Mouse (Mus musculus) CH12.LX (cell line): ENCODE measurements around the gene Tbc1d30. TPM values are rescaled to one million over a fixed set of nuclear protein-coding genes. Genes with fewer than 3 reads are reported as not detected.
A peak's percentile ranks its signal among the peaks of the same experiment; 100 is the strongest.

ENCODE experiments used
- DNase-seq: peaks from one replicate; pipeline ENCODE4 v3.0.0-alpha.2; 2013; ENCODE audit errors: extremely low read depth
- H3K27ac ChIP-seq: 2 replicates; pipeline ENCODE4 v1.5.1; 2012; ENCODE audit warnings: low read depth, mild to moderate bottlenecking, control low read depth, moderate library complexity; ENCODE audit not compliant: insufficient read depth
- H3K27me3 ChIP-seq: replicated peaks from 2 replicates; pipeline ENCODE3; 2012; ENCODE audit warnings: inconsistent platforms
- H3K36me3 ChIP-seq, 2 experiments: replicated peaks in 1 of 2; 2 replicates each; pipeline versions ENCODE3 to v1.6.1; 2012; ENCODE audit warnings: inconsistent platforms in 1 of 2, low read length in 1 of 2, mild to moderate bottlenecking in 1 of 2, mixed read lengths in 1 of 2, moderate library complexity in 1 of 2; ENCODE audit not compliant: control insufficient read depth in 1 of 2, insufficient read depth in 1 of 2
- H3K4me1 ChIP-seq, 2 experiments: 2 replicates each; pipeline ENCODE4 v1.6.1; 2012; ENCODE audit warnings: inconsistent platforms in 1 of 2, moderate library complexity in 1 of 2; ENCODE audit not compliant: insufficient read depth in 2 of 2, control insufficient read depth in 1 of 2
- H3K4me2 ChIP-seq: 2 replicates; pipeline ENCODE4 v1.6.1; 2012; ENCODE audit warnings: low read depth, mild to moderate bottlenecking, control low read depth; ENCODE audit not compliant: poor library complexity, insufficient read depth, severe bottlenecking
- H3K4me3 ChIP-seq, 3 experiments: fragments of 150-350 bp in 1 of 3; sonication (generic) in 1 of 3; replicated peaks in 1 of 3; 2 replicates each; pipeline versions ENCODE3 to v1.5.1; 2011 to 2012; ENCODE audit warnings: low read depth in 2 of 3, low read length in 2 of 3, mild to moderate bottlenecking in 2 of 3, moderate library complexity in 2 of 3, control low read depth in 1 of 3, improper control_type of control experiment in 1 of 3, inconsistent platforms in 1 of 3, mixed read lengths in 1 of 3; ENCODE audit not compliant: poor library complexity in 1 of 3
- H3K79me2 ChIP-seq: replicated peaks from 2 replicates; pipeline ENCODE4 v1.6.1; 2012; ENCODE audit warnings: mild to moderate bottlenecking, moderate library complexity; ENCODE audit not compliant: control insufficient read depth, poor library complexity, insufficient read depth, severe bottlenecking; ENCODE audit errors: extremely low read depth
- H3K9ac ChIP-seq: 2 replicates; pipeline ENCODE4 v1.6.1; 2012; ENCODE audit warnings: low read depth, mild to moderate bottlenecking, control low read depth, moderate library complexity; ENCODE audit not compliant: insufficient read depth
- H3K9me3 ChIP-seq: replicated peaks from 2 replicates; pipeline ENCODE3; 2012; ENCODE audit warnings: low read length, inconsistent platforms, mixed read lengths
- BHLHE40 ChIP-seq: IDR thresholded peaks from 2 replicates; pipeline ENCODE4 v1.6.1; 2011; ENCODE audit warnings: mild to moderate bottlenecking, low read depth, low read length, improper control_type of control experiment
- CHD2 ChIP-seq: IDR thresholded peaks from 2 replicates; pipeline ENCODE4 v1.6.1; 2011; ENCODE audit warnings: low read length, improper control_type of control experiment
- CTCF ChIP-seq, 2 experiments: IDR thresholded peaks in 1 of 2; conservative IDR thresholded peaks in 1 of 2; 2 replicates each; pipeline ENCODE4 v1.5.1; 2011 to 2012; ENCODE audit warnings: low read depth in 2 of 2, low read length in 2 of 2, improper control_type of control experiment in 1 of 2, inconsistent platforms in 1 of 2, mild to moderate bottlenecking in 1 of 2, moderate library complexity in 1 of 2
- E2F4 ChIP-seq: IDR thresholded peaks from 2 replicates; pipeline ENCODE4 v1.6.1; 2011; ENCODE audit warnings: low read depth, low read length, improper control_type of control experiment; ENCODE audit not compliant: insufficient replicate concordance
- ELF1 ChIP-seq: IDR thresholded peaks from 2 replicates; pipeline ENCODE4 v1.6.1; 2014; ENCODE audit warnings: low read depth, mild to moderate bottlenecking, inconsistent platforms, low read length, improper control_type of control experiment
- EP300 ChIP-seq: IDR thresholded peaks from 2 replicates; pipeline ENCODE4 v1.6.1; 2011; ENCODE audit warnings: low read length, improper control_type of control experiment
- ETS1 ChIP-seq: conservative IDR thresholded peaks from 2 replicates; pipeline ENCODE4 v1.6.1; 2012; ENCODE audit warnings: low read depth, mild to moderate bottlenecking, inconsistent platforms, low read length, improper control_type of control experiment, moderate library complexity
- GABPA ChIP-seq: IDR thresholded peaks from 2 replicates; pipeline ENCODE4 v1.6.1; 2012; ENCODE audit warnings: low read depth, low read length, improper control_type of control experiment, inconsistent platforms; ENCODE audit not compliant: insufficient replicate concordance
- HCFC1 ChIP-seq: IDR thresholded peaks from 2 replicates; pipeline ENCODE4 v1.6.1; 2012; ENCODE audit warnings: low read depth, mild to moderate bottlenecking, inconsistent platforms, low read length, improper control_type of control experiment
- IRF4 ChIP-seq: IDR thresholded peaks from 2 replicates; pipeline ENCODE4 v1.6.1; 2014; ENCODE audit warnings: low read depth, mild to moderate bottlenecking, inconsistent platforms, low read length, improper control_type of control experiment
- JUN ChIP-seq: IDR thresholded peaks from 2 replicates; pipeline ENCODE4 v1.6.1; 2011; ENCODE audit warnings: low read depth, mild to moderate bottlenecking, low read length, improper control_type of control experiment, moderate library complexity; ENCODE audit not compliant: insufficient read depth
- JUND ChIP-seq: conservative IDR thresholded peaks from 2 replicates; pipeline ENCODE4 v1.6.1; 2011; ENCODE audit warnings: low read depth, low read length, improper control_type of control experiment
- KAT2A ChIP-seq: IDR thresholded peaks from 2 replicates; pipeline ENCODE4 v1.6.1; 2012; ENCODE audit warnings: low read length, improper control_type of control experiment, inconsistent platforms; ENCODE audit not compliant: insufficient replicate concordance
- MAFK ChIP-seq: IDR thresholded peaks from 2 replicates; pipeline ENCODE4 v1.6.1; 2011; ENCODE audit warnings: low read length, improper control_type of control experiment; ENCODE audit not compliant: insufficient replicate concordance
- MAX ChIP-seq: IDR thresholded peaks from 2 replicates; pipeline ENCODE4 v1.6.1; 2011; ENCODE audit warnings: low read length, improper control_type of control experiment
- MEF2A ChIP-seq: IDR thresholded peaks from 2 replicates; pipeline ENCODE4 v1.6.1; 2014; ENCODE audit warnings: low read depth, mild to moderate bottlenecking, inconsistent platforms, low read length, improper control_type of control experiment, borderline replicate concordance
- MXI1 ChIP-seq: IDR thresholded peaks from 2 replicates; pipeline ENCODE4 v1.6.1; 2011; ENCODE audit warnings: mild to moderate bottlenecking, low read depth, low read length, improper control_type of control experiment
- MYC ChIP-seq: IDR thresholded peaks from 2 replicates; pipeline ENCODE4 v1.6.1; 2011; ENCODE audit warnings: low read depth, mild to moderate bottlenecking, improper control_type of control experiment, low read length
- NELFE ChIP-seq: IDR thresholded peaks from 2 replicates; pipeline ENCODE4 v1.6.1; 2011; ENCODE audit warnings: low read depth, low read length, improper control_type of control experiment
- NRF1 ChIP-seq: IDR thresholded peaks from 2 replicates; pipeline ENCODE4 v1.6.1; 2014; ENCODE audit warnings: low read depth, mild to moderate bottlenecking, inconsistent platforms, low read length, improper control_type of control experiment, moderate library complexity
- POLR2A ChIP-seq: IDR thresholded peaks from 2 replicates; pipeline ENCODE4 v1.6.1; 2011; ENCODE audit warnings: low read depth, mild to moderate bottlenecking, improper control_type of control experiment, low read length
- RAD21 ChIP-seq: IDR thresholded peaks from 2 replicates; pipeline ENCODE4 v1.6.1; 2011; ENCODE audit warnings: low read depth, mild to moderate bottlenecking, low read length, improper control_type of control experiment, moderate library complexity
- RCOR1 ChIP-seq: conservative IDR thresholded peaks from 2 replicates; pipeline ENCODE4 v1.6.1; 2012; ENCODE audit warnings: low read depth, mild to moderate bottlenecking, inconsistent platforms, low read length, improper control_type of control experiment
- SIN3A ChIP-seq: IDR thresholded peaks from 2 replicates; pipeline ENCODE4 v1.6.1; 2012; ENCODE audit warnings: low read length, improper control_type of control experiment, inconsistent platforms
- TBP ChIP-seq: conservative IDR thresholded peaks from 2 replicates; pipeline ENCODE4 v1.6.1; 2011; ENCODE audit warnings: low read depth, low read length, improper control_type of control experiment
- TCF12 ChIP-seq: IDR thresholded peaks from 2 replicates; pipeline ENCODE4 v1.6.1; 2014; ENCODE audit warnings: low read depth, mild to moderate bottlenecking, inconsistent platforms, low read length, improper control_type of control experiment
- UBTF ChIP-seq: IDR thresholded peaks from 2 replicates; pipeline ENCODE4 v1.6.1; 2012; ENCODE audit warnings: low read depth, mild to moderate bottlenecking, inconsistent platforms, low read length, improper control_type of control experiment, moderate library complexity
- USF1 ChIP-seq: IDR thresholded peaks from 2 replicates; pipeline ENCODE4 v1.6.1; 2014; ENCODE audit warnings: low read depth, mild to moderate bottlenecking, inconsistent platforms, low read length, improper control_type of control experiment
- ZC3H11A ChIP-seq: IDR thresholded peaks from 2 replicates; pipeline ENCODE4 v1.6.1; 2012; ENCODE audit warnings: low read depth, mild to moderate bottlenecking, inconsistent platforms, low read length, improper control_type of control experiment
- ZKSCAN1 ChIP-seq: IDR thresholded peaks from 2 replicates; pipeline ENCODE4 v1.6.1; 2012; ENCODE audit warnings: low read depth, inconsistent platforms, low read length, improper control_type of control experiment, borderline replicate concordance
- ZNF384 ChIP-seq: IDR thresholded peaks from 2 replicates; pipeline ENCODE4 v1.6.1; 2012; ENCODE audit warnings: low read depth, low read length, improper control_type of control experiment, inconsistent platforms
- dilution Hi-C: fragments of 300-500 bp; cut with MboI; formaldehyde crosslinking; loops from 2 replicates; pipeline ENCODE4 v1.14.3; 2020; ENCODE audit warnings: low sequenced_read_pairs; ENCODE audit not compliant: extremely low pct_unique_long_range_greater_than_20kb, extremely low pct_ligation_motif_present
- in situ Hi-C: fragments of 300-500 bp; cut with MboI; formaldehyde crosslinking; loops from 3 replicates; pipeline ENCODE4 v1.14.3; 2019; ENCODE audit warnings: low sequenced_read_pairs, low pct_ligation_motif_present, low pct_unique_long_range_greater_than_20kb, mixed read lengths
- polyA plus RNA-seq: library from polyadenylated mRNA; unstranded; fragments of >175 nt; gene quantifications from 2 replicates; pipeline ENCODE4 v1.2.1, GENCODE M21; 2012; ENCODE audit warnings: low read depth; ENCODE audit not compliant: insufficient read length
- total RNA-seq, 2 experiments: library from RNA; depleted of rRNA; stranded (reverse); fragments of 300-350 nt in 1 of 2; fragments of >200 nt in 1 of 2; gene quantifications; 2 replicates each; pipeline ENCODE4 v1.2.3; 2012 to 2014

The Tbc1d30 gene
- total and polyA plus RNA-seq, 3 experiments = 0.16 TPM; not detected in 2

DNA sequence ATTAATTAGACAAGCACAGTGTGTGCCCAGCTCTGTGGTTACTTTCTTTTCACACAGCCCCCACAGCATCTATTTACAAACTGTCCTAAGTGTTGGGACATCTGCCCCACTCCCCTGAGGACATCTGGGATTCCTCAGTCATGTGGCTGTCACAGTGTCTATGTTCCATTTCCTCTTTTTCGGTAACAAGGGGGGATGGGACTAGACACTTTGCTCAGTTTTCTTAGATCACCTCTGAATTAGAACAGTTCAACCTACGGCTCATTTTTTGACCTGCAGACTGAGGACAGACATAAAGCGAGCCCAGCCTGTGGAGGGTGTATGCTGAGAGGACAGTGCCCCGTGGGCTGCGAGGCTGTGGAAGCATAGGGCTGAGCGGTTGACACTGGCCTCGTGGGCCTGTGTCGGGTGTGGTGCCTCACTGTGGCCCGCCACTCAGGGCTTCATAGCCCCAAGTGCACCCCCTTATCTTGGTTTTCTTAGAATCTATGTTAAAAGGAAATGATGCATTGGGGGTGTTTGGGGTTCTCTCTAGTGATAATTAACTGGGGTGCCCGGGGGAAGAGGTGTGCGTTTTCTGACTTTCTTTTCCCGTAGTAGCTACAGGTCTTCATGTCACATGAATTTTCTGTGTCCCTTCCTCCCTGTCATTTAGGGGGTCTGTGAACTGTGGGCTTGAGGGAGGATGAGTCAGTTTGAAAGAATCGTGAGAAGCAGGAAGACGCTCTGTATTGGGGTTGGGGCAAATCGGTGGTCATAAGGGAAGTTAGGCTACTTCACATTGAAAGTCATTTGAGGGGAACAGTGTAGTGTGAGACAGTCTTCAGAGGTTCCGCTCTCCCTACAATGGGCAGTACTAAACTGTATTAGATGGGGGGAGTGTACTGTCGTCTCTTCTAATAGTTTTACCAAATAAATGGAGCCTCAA lies 23.9 kb upstream of the Tbc1d30 start (continued):
- peak; percentile 97 for TF ChIP-seq RCOR1

DNA sequence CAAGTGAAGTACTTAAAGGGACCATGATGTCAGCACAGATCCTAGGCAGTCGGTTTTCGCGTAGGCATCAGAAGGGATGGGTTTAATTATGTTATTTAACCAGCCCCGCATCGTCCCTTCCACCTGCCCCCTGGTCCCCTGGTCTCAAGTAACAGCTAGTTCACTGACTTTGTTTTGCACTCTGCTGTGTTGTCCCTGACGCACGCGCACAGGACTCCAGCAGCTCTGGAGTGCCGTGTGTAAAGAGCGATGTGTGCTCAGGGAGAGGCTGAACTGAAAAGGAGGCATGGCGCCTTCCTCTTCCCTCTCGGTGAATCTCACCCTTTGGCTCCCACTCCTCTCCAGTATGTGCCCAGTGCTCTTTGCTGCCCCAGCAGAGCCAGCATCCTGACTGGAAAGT lies 22.9 kb upstream of the Tbc1d30 start:
- peak overlapping the region; percentile 73 for H3K4me2 ChIP-seq
- peaks cover 14% of the 10 kb centered on the region for H3K79me2 ChIP-seq
- dilution Hi-C loops = no loop called here
- DNase-seq = peak; percentile 82
- peaks cover 10% of the 10 kb centered on the region for H3K9me3 ChIP-seq
- peaks cover 20 to 50% of the 10 kb centered on the region in 2 experiments for H3K4me1 ChIP-seq
- TF ChIP-seq UBTF = no peak
- no peak for TF ChIP-seq ZNF384
- 0 out of 2 replicates have a peak, but pooled peaks have one; percentile 3 for TF ChIP-seq CHD2
- peak; percentile 88 for TF ChIP-seq NRF1
- no peak for TF ChIP-seq SIN3A
- TF ChIP-seq MAX = 0 out of 2 replicates have a peak, but pooled peaks have one; percentile 13
- no peak for TF ChIP-seq KAT2A
- no peak for TF ChIP-seq E2F4
- TF ChIP-seq JUN = no peak
- TF ChIP-seq HCFC1 = no peak
- TF ChIP-seq EP300 = no peak; the same call in 1 of the 2 replicates
- TF ChIP-seq MXI1 = peak; percentile 7; the same call in 1 of the 2 replicates
- TF ChIP-seq RAD21 = no peak
- TF ChIP-seq GABPA = no peak
- no peak for TF ChIP-seq CTCF (conservative IDR thresholded peaks at IDR 0.05 in 1 of 2, IDR thresholded peaks at IDR 0.05 in 1 of 2; ENCODE audit: low read depth in 2 of 2, low read length in 2 of 2)
- no peak for TF ChIP-seq USF1
- no peak for TF ChIP-seq RCOR1
- TF ChIP-seq TCF12 = 0 out of 2 replicates have a peak, but pooled peaks have one; percentile 44
- TF ChIP-seq ZC3H11A = no peak
- no peak for TF ChIP-seq TBP
- no peak for TF ChIP-seq ZKSCAN1
- peak; percentile 27; the same call in 1 of the 2 replicates for TF ChIP-seq NELFE
- TF ChIP-seq IRF4 = no peak
- no peak; the same call in 1 of the 2 replicates for TF ChIP-seq ELF1
- TF ChIP-seq BHLHE40 = peak; percentile 36; the same call in 1 of the 2 replicates
- no peak for TF ChIP-seq JUND
- no peak for TF ChIP-seq MAFK
- TF ChIP-seq POLR2A = 0 out of 2 replicates have a peak, but pooled peaks have one; percentile 5
- no peak for TF ChIP-seq MEF2A
- 0 out of 2 replicates have a peak, but pooled peaks have one; percentile 6 for TF ChIP-seq ETS1
- no peak; the same call in 1 of the 2 replicates for TF ChIP-seq MYC
- H3K36me3 ChIP-seq = peaks cover 37 to 63% of the 10 kb centered on the region in 2 experiments
- no peaks in the 10 kb centered on the region for H3K27me3 ChIP-seq
- H3K4me3 ChIP-seq = peak overlapping the region; percentile 34 to 50 (median 43)
- peak overlapping the region; percentile 95 for H3K27ac ChIP-seq
- in situ Hi-C loops = no loop called here
- peak overlapping the region; percentile 49 for H3K9ac ChIP-seq
